In genomic region chr1:138785856-138786255, GRCm38 (mm10) we compare ENCODE assay signal across 14 mouse cellular contexts.
DNase-seq lines count a peak whose midpoint lies in the region; ATAC-seq and TF ChIP-seq lines count a peak whose summit lies in the region.
"Had no signal": no experiment of that assay in that cellular context is flagged by ENCODE, and none has a peak within 500 bp of the region (broad histone marks: within the 10 kb centered on the region; RNA-seq: fewer than 3 reads in every experiment).

No protein-coding gene starts in this region.

- H3K9me3 ChIP-seq in limb, embryonic 11.5 days (ENCODE audit: control insufficient read depth, low read length), result no peaks in the 10 kb centered on the region
- no peaks in the 10 kb centered on the region for H3K9me3 ChIP-seq in limb, embryonic 10.5 days (replicated peaks)
- H3K9me3 ChIP-seq: embryonic facial prominence, embryonic 15.5 days; heart, embryonic 13.5 days; limb, embryonic 15.5 days had no signal

- no peak overlapping the region for H3K27ac ChIP-seq in limb, embryonic 11.5 days (replicated peaks; ENCODE audit: low read depth, low read length)
- no peak overlapping the region for H3K27ac ChIP-seq in limb, embryonic 10.5 days
- H3K27ac ChIP-seq in left cerebral cortex, adult 2 months, result no peak overlapping the region
- H3K27ac ChIP-seq: embryonic facial prominence, embryonic 15.5 days; heart, embryonic 13.5 days; limb, embryonic 15.5 days had no signal

- H3K4me2 ChIP-seq in limb, embryonic 11.5 days (ENCODE audit: low read depth, severe bottlenecking), result no peak overlapping the region
- H3K4me2 ChIP-seq: embryonic facial prominence, embryonic 15.5 days; heart, embryonic 13.5 days; limb, embryonic 15.5 days had no signal

- H3K4me1 ChIP-seq in limb, embryonic 11.5 days (ENCODE audit: control insufficient read depth, insufficient read depth, low read length), result peaks cover 10% of the 10 kb centered on the region; the same call in 1 of the 2 replicates
- peaks cover 41% of the 10 kb centered on the region for H3K4me1 ChIP-seq in limb, embryonic 10.5 days
- H3K4me1 ChIP-seq: embryonic facial prominence, embryonic 15.5 days had no signal

- TF ChIP-seq CTCF in brain, embryonic 14.5 days (IDR thresholded peaks at IDR 0.05; ENCODE audit: borderline replicate concordance, extremely low read depth, insufficient read depth, insufficient read length), result no peak
- TF ChIP-seq CTCF in left cerebral cortex, adult 2 months (IDR thresholded peaks at IDR 0.05), result no peak

- WGBS in limb, embryonic 11.5 days, result 75% methylated on average over 10 of the region's 10 CpGs
- WGBS in limb, embryonic 10.5 days, result 84% methylated on average over 10 of the region's 10 CpGs

- no peak overlapping the region for H3K4me3 ChIP-seq in limb, embryonic 11.5 days (ENCODE audit: low read depth, low read length)
- no peak overlapping the region for H3K4me3 ChIP-seq in limb, embryonic 10.5 days
- no peak overlapping the region for H3K4me3 ChIP-seq in left cerebral cortex, adult 2 months
- H3K4me3 ChIP-seq: embryonic facial prominence, embryonic 15.5 days; heart, embryonic 13.5 days; limb, embryonic 15.5 days had no signal

- DNase-seq in limb, embryonic 11.5 days (ENCODE audit: low spot score), result peak; percentile 36
- DNase-seq in limb, embryonic 10.5 days (ENCODE audit: low spot score), result no peak
- DNase-seq in CD4-positive helper T cell, adult 2 months (ENCODE audit: low read depth, low spot score), result peak; percentile 61
- peak; percentile 46 for DNase-seq in brain, embryonic 14.5 days (ENCODE audit: low read depth)
- peak; percentile 66 for DNase-seq in naive thymus-derived CD4-positive, alpha-beta T cell, adult 2 months (ENCODE audit: low read depth)
- no peak for DNase-seq in urinary bladder, postnatal 36 days (ENCODE audit: low spot score in 2 of 2)
- no peak for DNase-seq in left cerebral cortex, adult 2 months (ENCODE audit: extremely low spot score in 1 of 2, low spot score in 2 of 2)
- DNase-seq: right cerebral cortex, adult 18-20 months had no signal

- no peaks in the 10 kb centered on the region for H3K36me3 ChIP-seq in limb, embryonic 11.5 days (ENCODE audit: control insufficient read depth, insufficient read depth, low read length)
- no peaks in the 10 kb centered on the region for H3K36me3 ChIP-seq in limb, embryonic 10.5 days
- H3K36me3 ChIP-seq: embryonic facial prominence, embryonic 15.5 days; heart, embryonic 13.5 days; limb, embryonic 15.5 days had no signal

- H3K9ac ChIP-seq in limb, embryonic 11.5 days (ENCODE audit: low read length), result no peak overlapping the region
- H3K9ac ChIP-seq: embryonic facial prominence, embryonic 15.5 days; heart, embryonic 13.5 days; limb, embryonic 15.5 days had no signal

- no peak for ATAC-seq in limb, embryonic 11.5 days (ENCODE audit: insufficient number of reproducible peaks, low FRiP score, low TSS enrichment, low read depth)
- ATAC-seq in erythroblast, adult 5-6 weeks (replicated peaks; ENCODE audit: low FRiP score, poor library complexity, severe bottlenecking), result no peak
- ATAC-seq: intestine, embryonic 16.5 days; lung, postnatal 0 days had no signal

- TF ChIP-seq POLR2A in brain, embryonic 14.5 days (IDR thresholded peaks at IDR 0.05; ENCODE audit: borderline replicate concordance, extremely low read depth, insufficient read depth, insufficient read length, poor library complexity, severe bottlenecking), result no peak

- intact Hi-C loops in left cerebral cortex, adult 2 months (cut with DNase I), result no loop called here

- no peaks in the 10 kb centered on the region for H3K27me3 ChIP-seq in limb, embryonic 11.5 days (ENCODE audit: control insufficient read depth, insufficient read depth, low read length)
- no peaks in the 10 kb centered on the region for H3K27me3 ChIP-seq in limb, embryonic 10.5 days (ENCODE audit: low read depth, poor library complexity, severe bottlenecking)
- H3K27me3 ChIP-seq: embryonic facial prominence, embryonic 15.5 days; heart, embryonic 13.5 days; limb, embryonic 15.5 days had no signal

Comparison
In these comparisons a context has a peak if more than half of its experiments do, and no peak if none do; other contexts are left out.
1. DNase-seq: peak in limb, embryonic 11.5 days (single experiment), CD4-positive helper T cell, adult 2 months (single experiment), brain, embryonic 14.5 days (single experiment) and naive thymus-derived CD4-positive, alpha-beta T cell, adult 2 months (single experiment); none in limb, embryonic 10.5 days (single experiment), urinary bladder, postnatal 36 days (0 of 2) and left cerebral cortex, adult 2 months (0 of 2).